Mouse (Mus musculus) liver, embryonic 16.5 days (tissue): ENCODE results near the gene Cry2. TPM values are rescaled to one million over a fixed set of nuclear protein-coding genes. Genes with fewer than 3 reads are reported as not detected.

Experiments
- ATAC-seq: fragments of 200-750 bp; cut with Nextera tagmentation; 2 replicates; pipeline ENCODE4 v1.8.0; 2017; ENCODE audit warnings: low read depth, mild to moderate bottlenecking, moderate number of reproducible peaks, moderate library complexity
- H3K27ac ChIP-seq: fragments of 300-500 bp; sonication (generic); 2 replicates; pipeline ENCODE4 v1.5.1; 2014; ENCODE audit warnings: mild to moderate bottlenecking, low read length
- H3K27me3 ChIP-seq: fragments of 300-500 bp; sonication (generic); 2 replicates; pipeline ENCODE4 v1.6.1; 2014; ENCODE audit warnings: low read depth, low read length, mixed read lengths; ENCODE audit not compliant: control insufficient read depth, insufficient read depth
- H3K36me3 ChIP-seq: fragments of 300-500 bp; sonication (generic); 2 replicates; pipeline ENCODE4 v1.6.1; 2014; ENCODE audit warnings: mild to moderate bottlenecking; ENCODE audit not compliant: control insufficient read depth, insufficient read depth
- H3K4me1 ChIP-seq: fragments of 300-500 bp; sonication (generic); 2 replicates; pipeline ENCODE4 v1.6.1; 2014; ENCODE audit warnings: low read depth, low read length, mixed read lengths; ENCODE audit not compliant: control insufficient read depth
- H3K4me2 ChIP-seq: fragments of 300-500 bp; sonication (generic); 2 replicates; pipeline ENCODE4 v1.6.1; 2014; ENCODE audit warnings: low read depth, low read length, mixed read lengths
- H3K4me3 ChIP-seq: fragments of 300-500 bp; sonication (generic); 2 replicates; pipeline ENCODE4 v1.5.1; 2014; ENCODE audit warnings: low read depth, mild to moderate bottlenecking, low read length
- H3K9ac ChIP-seq: fragments of 300-500 bp; sonication (generic); 2 replicates; pipeline ENCODE4 v1.6.1; 2014; ENCODE audit warnings: low read depth, low read length
- H3K9me3 ChIP-seq: fragments of 300-500 bp; sonication (generic); replicated peaks from 2 replicates; pipeline ENCODE4 v1.6.1; 2016; ENCODE audit warnings: low read length; ENCODE audit not compliant: control insufficient read depth
- WGBS: fragments of 180-500 bp; shearing (Covaris S2); extraction: QIAGEN DNeasy Blood & Tissue Kit; methylation state at CpG from one replicate; pipeline ENCODE4 v1.1.7; 2014; ENCODE audit not compliant: insufficient replicate concordance; 5-methylcytosine and 5-hydroxymethylcytosine counted together
- polyA plus RNA-seq: library from polyadenylated mRNA; unstranded; fragments of >200 nt; fragmentation: Nextera tagmentation; extraction: Ambion mirVana; gene quantifications from 2 replicates; pipeline ENCODE4 v1.2.1, GENCODE M21; 2015

Gene Cry2
- polyA plus RNA-seq, 1 experiment from 2014 or later, result 15.0 TPM

DNA sequence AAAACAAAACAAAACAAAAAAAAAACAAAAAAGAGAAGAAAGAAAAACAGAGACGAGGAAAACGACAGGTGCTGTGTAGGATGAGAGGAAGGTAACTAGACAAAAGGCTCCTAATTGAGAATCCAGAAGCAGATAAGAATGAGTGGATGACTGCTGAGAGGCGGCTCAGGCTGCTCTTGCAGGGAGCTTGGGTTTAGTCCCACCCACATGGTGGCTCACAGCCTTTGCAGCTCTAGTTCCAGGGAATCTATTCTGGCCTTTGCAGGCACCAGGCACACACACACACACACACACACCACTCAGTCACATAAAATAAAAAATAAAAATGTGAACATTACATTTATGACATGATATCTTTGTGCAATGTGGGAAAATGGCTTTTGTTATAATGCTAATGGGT, 4.7 kb upstream of the Cry2 start:
- Histone ChIP-seq H3K27me3 (no peaks in the 10 kb centered on the region), H3K36me3 (no peaks in the 10 kb centered on the region), H3K9me3 (no peaks in the 10 kb centered on the region), H3K9ac (no peak overlapping the region), H3K4me1 (peaks cover 27% of the 10 kb centered on the region), H3K4me3 (no peak overlapping the region), H3K27ac (no peak overlapping the region), H3K4me2 (no peak overlapping the region)
- 41% methylated on average over 3 of the region's 3 CpGs for WGBS
- no peak for ATAC-seq

DNA sequence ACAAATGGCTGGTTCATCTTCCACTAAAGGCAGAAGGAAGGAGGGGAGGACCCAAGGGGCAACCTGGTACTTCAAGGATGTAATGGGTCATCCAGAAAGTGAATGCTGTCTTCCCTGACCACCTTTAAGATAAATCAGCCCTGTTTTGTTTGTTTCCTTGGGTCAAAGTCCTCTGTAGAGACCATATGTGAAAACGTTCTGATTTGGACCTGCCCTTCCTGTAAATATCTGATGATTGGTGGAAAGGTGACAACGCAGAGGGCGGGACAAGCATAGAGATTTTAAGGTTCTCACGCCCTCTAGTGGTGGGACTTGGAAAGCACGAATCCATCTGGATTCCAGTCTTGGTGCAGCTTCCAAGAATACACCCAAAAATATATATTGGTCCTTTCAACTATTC, 4.0 kb upstream of the Cry2 start:
- H3K36me3 ChIP-seq, result no peaks in the 10 kb centered on the region

DNA sequence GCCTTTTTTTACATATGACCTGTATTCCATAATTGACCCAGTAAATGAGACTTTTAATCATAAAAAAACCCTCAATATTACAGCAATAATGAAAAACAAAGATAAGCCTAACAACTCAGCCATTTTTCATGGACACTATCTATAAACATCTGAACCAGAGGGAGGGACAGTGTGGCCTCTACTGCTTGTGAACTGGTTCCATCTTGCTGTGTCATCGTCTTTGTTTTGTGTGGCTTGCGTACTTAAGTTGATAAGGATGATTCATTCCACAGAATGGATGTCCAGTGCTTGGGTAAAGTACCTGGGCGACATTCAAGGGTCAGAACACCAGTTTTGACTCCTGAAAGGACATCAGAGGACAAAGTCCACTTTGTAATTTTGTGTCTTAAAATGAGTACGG, 3.5 kb upstream of the Cry2 start:
- ATAC-seq, result no peak
- no peak overlapping the region for H3K9ac ChIP-seq
- no peak overlapping the region for H3K4me3 ChIP-seq
- 35% methylated on average over 4 of the region's 4 CpGs for WGBS
- no peaks in the 10 kb centered on the region for H3K9me3 ChIP-seq
- H3K36me3 ChIP-seq, result no peaks in the 10 kb centered on the region
- H3K27ac ChIP-seq, result no peak overlapping the region
- H3K27me3 ChIP-seq, result no peaks in the 10 kb centered on the region
- H3K4me1 ChIP-seq, result peaks cover 32% of the 10 kb centered on the region
- no peak overlapping the region; the same call in 1 of the 2 replicates for H3K4me2 ChIP-seq

More for the DNA sequence above, 4.0 kb upstream of the Cry2 start:
- H3K27me3 ChIP-seq, result no peaks in the 10 kb centered on the region
- H3K4me2 ChIP-seq, result peak overlapping the region; percentile 22
- H3K9ac ChIP-seq, result no peak overlapping the region
- peaks cover 29% of the 10 kb centered on the region for H3K4me1 ChIP-seq
- no peak overlapping the region for H3K4me3 ChIP-seq
- 0% methylated on average over 5 of the region's 5 CpGs for WGBS
- ATAC-seq, result no peak
- H3K27ac ChIP-seq, result no peak overlapping the region
- H3K9me3 ChIP-seq, result no peaks in the 10 kb centered on the region

DNA sequence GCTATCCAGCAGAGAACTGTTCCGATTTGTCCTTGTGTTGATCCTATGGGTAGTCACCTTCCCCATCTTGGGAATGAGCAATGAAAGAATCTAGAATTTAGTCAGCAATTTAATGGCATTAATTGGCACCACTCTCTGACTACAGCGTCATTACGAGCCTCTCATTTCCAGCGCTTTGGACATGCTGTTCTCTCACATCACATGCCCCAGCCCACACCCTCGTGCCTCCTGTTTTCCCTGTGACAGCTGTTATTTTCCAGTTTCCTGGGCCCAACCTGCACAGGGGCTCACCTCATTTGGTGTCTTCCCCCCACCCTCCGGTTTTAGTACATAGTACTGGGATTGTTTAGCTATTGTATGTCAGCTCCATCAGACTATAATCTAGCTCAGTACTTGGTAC, 1.2 kb upstream of the Cry2 start:
- ATAC-seq, result no peak
- Histone ChIP-seq H3K4me3 (no peak overlapping the region), H3K9ac (no peak overlapping the region), H3K4me1 (peaks cover 46% of the 10 kb centered on the region), H3K27ac (no peak overlapping the region), H3K36me3 (no peaks in the 10 kb centered on the region), H3K4me2 (no peak overlapping the region), H3K27me3 (no peaks in the 10 kb centered on the region), H3K9me3 (no peaks in the 10 kb centered on the region)
- WGBS, result 61% methylated on average over 6 of the region's 6 CpGs

DNA sequence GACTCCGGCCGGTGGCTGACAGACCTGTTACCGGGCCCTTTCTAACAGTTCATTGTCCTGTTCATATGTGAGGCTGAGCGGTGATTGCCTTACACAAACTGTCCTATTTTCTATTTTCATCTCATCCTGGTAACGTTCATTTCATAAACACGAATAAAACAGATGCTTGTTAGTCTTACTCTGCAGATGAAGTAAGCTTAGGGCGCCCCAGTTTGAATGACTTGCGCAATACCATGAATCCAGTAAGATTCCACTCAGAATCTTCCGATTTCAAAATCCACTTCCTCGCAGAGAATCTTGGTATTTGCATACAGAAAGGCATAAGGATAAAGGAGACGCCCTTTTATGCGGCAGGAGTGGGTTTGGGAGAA, 517 bp upstream of the Cry2 start:
- no peaks in the 10 kb centered on the region for H3K27me3 ChIP-seq
- no peaks in the 10 kb centered on the region for H3K36me3 ChIP-seq
- ATAC-seq, result no peak
- H3K9ac ChIP-seq, result peak overlapping the region; percentile 54
- H3K27ac ChIP-seq, result no peak overlapping the region
- H3K4me2 ChIP-seq, result peak overlapping the region; percentile 91
- H3K9me3 ChIP-seq, result no peaks in the 10 kb centered on the region
- peak overlapping the region; percentile 82 for H3K4me3 ChIP-seq
- peaks cover 52% of the 10 kb centered on the region for H3K4me1 ChIP-seq
- 8% methylated on average over 12 of the region's 12 CpGs for WGBS

DNA sequence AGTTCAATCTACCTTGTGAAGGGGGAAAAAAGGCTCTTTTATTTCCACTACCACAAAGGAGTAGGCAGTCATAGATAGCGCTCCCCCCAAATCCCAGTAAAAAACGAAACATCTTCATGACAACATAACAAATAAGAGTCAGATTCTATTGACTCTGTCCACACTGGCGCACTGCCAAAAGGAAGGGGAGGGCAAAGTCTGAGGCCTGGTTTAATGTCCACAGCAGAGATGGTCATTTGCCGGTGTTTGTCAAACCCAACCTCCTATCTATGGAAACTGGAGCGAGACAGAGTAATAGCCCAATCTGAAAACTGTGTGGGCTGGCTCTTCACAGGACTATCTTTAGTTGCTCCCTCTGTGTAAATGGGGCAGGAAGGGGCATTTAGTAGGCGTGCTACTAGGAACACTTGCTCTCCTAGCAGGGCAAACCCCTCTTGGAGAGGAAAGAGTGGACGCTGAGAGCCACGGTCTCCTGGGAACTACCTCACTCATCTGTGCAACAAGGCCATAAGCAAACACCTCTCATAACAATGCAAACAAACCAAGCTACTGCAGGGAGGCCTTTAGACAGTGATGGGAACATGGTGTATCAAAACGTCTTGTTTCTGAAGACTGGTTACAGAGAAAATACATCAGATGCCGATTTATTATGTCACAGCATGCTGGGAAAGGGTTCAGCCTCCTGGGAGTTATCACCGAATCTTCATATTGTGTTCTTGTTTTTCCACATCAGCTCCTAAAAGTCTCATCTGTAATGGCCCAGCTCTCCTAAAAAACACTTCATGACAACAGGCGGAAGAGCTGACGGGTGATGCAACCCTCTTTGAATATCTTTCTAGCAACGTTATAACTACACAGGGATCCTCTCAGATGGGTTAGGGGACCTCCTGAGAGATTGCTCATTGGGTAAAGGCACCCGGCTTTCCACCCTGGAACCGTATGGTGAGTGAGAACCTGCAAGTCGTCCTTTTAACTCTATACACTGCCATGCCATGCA, 1.2 kb downstream of the Cry2 start:
- Histone ChIP-seq H3K4me3 (peak overlapping the region; percentile 82), H3K4me2 (peak overlapping the region; percentile 98), H3K27me3 (no peaks in the 10 kb centered on the region), H3K9ac (peak overlapping the region; percentile 84), H3K27ac (peak overlapping the region; percentile 57), H3K4me1 (peaks cover 61% of the 10 kb centered on the region), H3K9me3 (no peaks in the 10 kb centered on the region), H3K36me3 (no peaks in the 10 kb centered on the region)
- ATAC-seq, result peak; percentile 2; the same call in 1 of the 2 replicates
- WGBS, result 38% methylated on average over 17 of the region's 17 CpGs

DNA sequence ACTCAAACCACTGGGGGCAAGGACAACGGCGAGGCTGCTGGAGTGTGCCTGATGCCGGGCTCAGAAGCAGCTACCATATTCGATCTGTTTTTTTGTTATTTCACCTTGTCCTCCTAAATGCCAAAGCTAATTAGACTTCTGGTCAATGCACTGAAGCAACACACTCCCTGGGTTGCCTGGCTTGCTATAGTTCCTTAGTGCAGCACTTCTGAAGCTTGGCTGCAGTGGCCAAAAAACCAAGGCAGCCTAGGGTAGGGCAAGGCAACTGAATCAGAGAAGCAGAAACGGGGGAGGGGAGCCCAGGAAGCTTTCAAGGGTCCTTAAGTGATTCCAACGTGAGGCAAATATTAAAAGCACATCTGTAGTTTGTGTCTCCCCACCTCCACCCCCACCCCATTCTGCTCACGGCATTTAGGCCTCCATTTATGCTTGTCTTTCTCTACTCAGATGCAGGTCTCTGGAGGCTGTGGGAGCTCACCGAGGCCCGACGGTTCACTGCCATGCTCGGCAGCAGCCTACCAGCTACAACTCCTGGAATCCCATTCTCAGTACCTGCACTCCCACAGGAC, 2.1 kb downstream of the Cry2 start:
- Histone ChIP-seq H3K4me3 (peak overlapping the region; percentile 82), H3K4me2 (peak overlapping the region; percentile 98), H3K36me3 (no peaks in the 10 kb centered on the region), H3K27ac (peak overlapping the region; percentile 57), H3K9me3 (no peaks in the 10 kb centered on the region), H3K27me3 (no peaks in the 10 kb centered on the region), H3K9ac (peak overlapping the region; percentile 36), H3K4me1 (peaks cover 58% of the 10 kb centered on the region)
- ATAC-seq, result no peak
- 38% methylated on average over 11 of the region's 11 CpGs for WGBS

DNA sequence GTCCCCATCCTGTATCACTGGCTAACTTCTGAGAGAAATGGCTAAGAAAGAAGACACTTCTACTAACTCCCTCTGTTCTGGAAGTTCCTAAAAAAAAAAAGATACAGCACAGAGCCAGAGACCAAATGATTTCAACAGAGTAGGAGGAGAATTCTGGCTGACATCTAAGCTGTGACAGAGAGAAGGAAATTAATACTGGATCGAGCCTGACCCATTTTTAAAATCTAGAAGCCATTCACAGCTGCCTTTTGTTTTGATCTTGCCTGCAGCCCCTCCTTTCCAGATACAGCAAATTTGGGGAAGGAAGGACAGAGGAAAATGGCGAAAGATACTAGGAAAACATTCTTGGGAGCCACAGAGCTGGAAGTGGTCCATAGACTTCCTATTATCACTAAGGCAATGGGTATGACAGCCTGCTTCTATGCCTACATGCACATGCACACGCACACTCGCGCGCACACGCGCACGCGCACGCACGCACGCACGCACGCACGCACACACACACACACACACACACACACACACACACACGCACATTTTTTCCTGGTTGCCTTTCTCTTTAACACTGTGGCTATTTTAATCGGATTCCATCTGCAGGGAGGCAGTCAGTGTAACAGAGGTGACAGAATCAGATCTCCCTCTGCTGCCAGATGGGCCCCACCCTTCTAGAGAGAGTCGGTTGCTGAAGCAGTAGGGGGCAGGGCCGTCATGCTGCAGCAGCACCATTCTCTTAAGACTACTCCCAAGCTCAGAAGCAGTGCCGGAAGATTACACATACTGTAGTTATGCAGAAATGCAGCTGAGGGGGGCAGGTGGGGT, 2.9 kb downstream of the Cry2 start:
- 0 out of 2 replicates have a peak, but pooled peaks cover 2% of the 10 kb centered on the region for H3K36me3 ChIP-seq
- H3K4me3 ChIP-seq, result peak overlapping the region; percentile 82
- no peak for ATAC-seq
- WGBS, result 44% methylated on average over 21 of the region's 21 CpGs
- peak overlapping the region; percentile 57 for H3K27ac ChIP-seq
- H3K4me1 ChIP-seq, result peaks cover 58% of the 10 kb centered on the region
- no peaks in the 10 kb centered on the region for H3K27me3 ChIP-seq
- no peaks in the 10 kb centered on the region for H3K9me3 ChIP-seq
- peak overlapping the region; percentile 98 for H3K4me2 ChIP-seq
- peak overlapping the region; percentile 36 for H3K9ac ChIP-seq
